Mouse (Mus musculus): ENCODE measurements around the gene Usp35. TPM values are rescaled to one million over a fixed set of nuclear protein-coding genes. Genes with fewer than 3 reads are reported as not detected.
A peak's percentile ranks its signal among the peaks of the same experiment; 100 is the strongest.

Gene Usp35
- polyA plus RNA-seq, 1 experiment from 2014 or later: 0.48 TPM

GRCm38 (mm10) chr7:97333113-97333898 is 1.5 kb upstream of the Usp35 start:
- Histone ChIP-seq H3K9me3 (ENCODE audit: control insufficient read depth) (no peaks in the 10 kb centered on the region), H3K9ac (ENCODE audit: low read depth, low read length) (0 out of 2 replicates have a peak overlapping the region, but pooled peaks have one; percentile 65), H3K4me2 (replicated peaks; ENCODE audit: low read depth) (peak overlapping the region; percentile 94)

GRCm38 (mm10) chr7:97332667-97333041 is 834 bp upstream of the Usp35 start:
- Histone ChIP-seq H3K9ac (ENCODE audit: low read depth, low read length) (peak overlapping the region; percentile 65), H3K4me2 (replicated peaks; ENCODE audit: low read depth) (peak overlapping the region; percentile 94), H3K4me3 (ENCODE audit: low read depth, low read length) (peak overlapping the region; percentile 88), H3K36me3 (ENCODE audit: control insufficient read depth, insufficient read depth) (no peaks in the 10 kb centered on the region), H3K9me3 (ENCODE audit: control insufficient read depth) (no peaks in the 10 kb centered on the region), H3K4me1 (replicated peaks; ENCODE audit: control insufficient read depth, insufficient read depth, low read length) (peaks cover 3% of the 10 kb centered on the region; the same call in 1 of the 2 replicates), H3K27ac (ENCODE audit: low read depth, low read length) (no peak overlapping the region), H3K27me3 (replicated peaks; ENCODE audit: control insufficient read depth, insufficient read depth, low read length) (no peaks in the 10 kb centered on the region)
- peak; percentile 39 for ATAC-seq
- no peak for TF ChIP-seq CTCF (IDR thresholded peaks at IDR 0.05; ENCODE audit: low read depth)
- 4% methylated on average over 9 of the region's 9 CpGs for WGBS

More at GRCm38 (mm10) chr7:97333113-97333898, 1.5 kb upstream of the Usp35 start:
- no peaks in the 10 kb centered on the region for H3K27me3 ChIP-seq (replicated peaks; ENCODE audit: control insufficient read depth, insufficient read depth, low read length)
- no peak overlapping the region for H3K4me3 ChIP-seq (ENCODE audit: low read depth, low read length)
- no peak for TF ChIP-seq CTCF (IDR thresholded peaks at IDR 0.05; ENCODE audit: low read depth)
- H3K27ac ChIP-seq (ENCODE audit: low read depth, low read length): no peak overlapping the region
- WGBS: 85% methylated on average over 6 of the region's 6 CpGs
- no peaks in the 10 kb centered on the region for H3K36me3 ChIP-seq (ENCODE audit: control insufficient read depth, insufficient read depth)
- peaks cover 3% of the 10 kb centered on the region; the same call in 1 of the 2 replicates for H3K4me1 ChIP-seq (replicated peaks; ENCODE audit: control insufficient read depth, insufficient read depth, low read length)
- no peak for ATAC-seq

DNA sequence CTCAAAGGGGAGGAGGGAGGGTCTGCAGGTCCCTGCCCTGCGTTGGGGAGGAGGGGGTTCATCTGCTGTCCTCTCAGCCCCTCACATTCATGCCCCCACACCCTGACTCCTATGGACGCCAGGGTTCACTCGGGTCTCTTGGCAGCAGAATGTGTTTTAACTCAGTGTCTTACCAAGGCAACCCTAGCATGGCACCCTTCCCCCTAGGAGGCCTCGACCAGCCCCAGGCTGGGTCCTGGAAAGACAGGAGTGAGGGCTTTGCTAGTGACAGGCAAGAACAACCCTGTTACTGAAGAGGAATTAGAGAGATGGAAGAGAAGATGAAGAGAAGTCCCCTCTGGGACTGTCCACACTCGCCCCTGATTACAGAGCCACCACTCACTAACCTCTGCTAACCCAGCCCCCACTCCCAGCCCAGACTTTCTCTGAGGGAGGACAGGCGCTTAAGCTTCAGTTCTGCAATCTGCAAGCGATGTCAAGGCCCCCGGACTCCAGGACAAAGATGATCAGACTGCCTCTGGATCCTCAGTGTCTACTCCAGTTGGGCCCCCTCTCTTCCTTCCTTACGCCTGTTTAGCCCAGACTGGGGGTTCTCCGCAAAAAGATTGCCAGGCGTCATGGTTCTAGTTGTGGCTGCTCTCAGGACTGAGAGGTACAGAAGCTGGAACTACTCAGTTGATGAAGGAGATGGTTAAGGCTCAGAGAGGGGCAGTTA is 732 bp downstream of the Usp35 start:
- H3K9me3 ChIP-seq (ENCODE audit: control insufficient read depth): no peaks in the 10 kb centered on the region
- H3K4me3 ChIP-seq (ENCODE audit: low read depth, low read length): peak overlapping the region; percentile 88
- peaks cover 5% of the 10 kb centered on the region; the same call in 1 of the 2 replicates for H3K27me3 ChIP-seq (replicated peaks; ENCODE audit: control insufficient read depth, insufficient read depth, low read length)
- H3K27ac ChIP-seq (ENCODE audit: low read depth, low read length): no peak overlapping the region
- peaks cover 3% of the 10 kb centered on the region; the same call in 1 of the 2 replicates for H3K4me1 ChIP-seq (replicated peaks; ENCODE audit: control insufficient read depth, insufficient read depth, low read length)
- 57% methylated on average over 11 of the region's 11 CpGs for WGBS
- no peak for ATAC-seq
- no peaks in the 10 kb centered on the region for H3K36me3 ChIP-seq (ENCODE audit: control insufficient read depth, insufficient read depth)
- peak overlapping the region; percentile 94 for H3K4me2 ChIP-seq (replicated peaks; ENCODE audit: low read depth)
- H3K9ac ChIP-seq (ENCODE audit: low read depth, low read length): peak overlapping the region; percentile 42; the same call in 1 of the 2 replicates
- TF ChIP-seq CTCF (IDR thresholded peaks at IDR 0.05; ENCODE audit: low read depth): no peak

- H3K27ac ChIP-seq (ENCODE audit: low read depth, low read length): no peak overlapping the region
- no peak overlapping the region for H3K4me3 ChIP-seq (ENCODE audit: low read depth, low read length)
- no peaks in the 10 kb centered on the region for H3K9me3 ChIP-seq (ENCODE audit: control insufficient read depth)
- H3K4me2 ChIP-seq (replicated peaks; ENCODE audit: low read depth): no peak overlapping the region
- no peak overlapping the region for H3K9ac ChIP-seq (ENCODE audit: low read depth, low read length)
- 85% methylated on average over 3 of the region's 3 CpGs for WGBS
- H3K4me1 ChIP-seq (replicated peaks; ENCODE audit: control insufficient read depth, insufficient read depth, low read length): peaks cover 3% of the 10 kb centered on the region; the same call in 1 of the 2 replicates
- no peak for ATAC-seq
- H3K36me3 ChIP-seq (ENCODE audit: control insufficient read depth, insufficient read depth): no peaks in the 10 kb centered on the region
- H3K27me3 ChIP-seq (replicated peaks; ENCODE audit: control insufficient read depth, insufficient read depth, low read length): peaks cover 19% of the 10 kb centered on the region
- no peak for TF ChIP-seq CTCF (IDR thresholded peaks at IDR 0.05; ENCODE audit: low read depth)
Measured at GRCm38 (mm10) chr7:97329676-97330075, 2.1 kb downstream of the Usp35 start.

GRCm38 (mm10) chr7:97328891-97329588 is 2.8 kb downstream of the Usp35 start:
- Histone ChIP-seq H3K27ac (ENCODE audit: low read depth, low read length) (no peak overlapping the region), H3K4me2 (replicated peaks; ENCODE audit: low read depth) (no peak overlapping the region), H3K4me1 (replicated peaks; ENCODE audit: control insufficient read depth, insufficient read depth, low read length) (peaks cover 3% of the 10 kb centered on the region; the same call in 1 of the 2 replicates), H3K9ac (ENCODE audit: low read depth, low read length) (no peak overlapping the region), H3K4me3 (ENCODE audit: low read depth, low read length) (no peak overlapping the region), H3K9me3 (ENCODE audit: control insufficient read depth) (no peaks in the 10 kb centered on the region), H3K36me3 (ENCODE audit: control insufficient read depth, insufficient read depth) (no peaks in the 10 kb centered on the region), H3K27me3 (replicated peaks; ENCODE audit: control insufficient read depth, insufficient read depth, low read length) (peaks cover 25% of the 10 kb centered on the region)
- 67% methylated on average over 13 of the region's 13 CpGs for WGBS
- no peak for ATAC-seq
- TF ChIP-seq CTCF (IDR thresholded peaks at IDR 0.05; ENCODE audit: low read depth): no peak

- 92% methylated on average over 4 of the region's 4 CpGs for WGBS
Measured at GRCm38 (mm10) chr7:97327376-97327775, 4.4 kb downstream of the Usp35 start.

More at GRCm38 (mm10) chr7:97327376-97327775, 4.4 kb downstream of the Usp35 start:
- H3K9me3 ChIP-seq (ENCODE audit: control insufficient read depth): no peaks in the 10 kb centered on the region
- no peak overlapping the region for H3K4me3 ChIP-seq (ENCODE audit: low read depth, low read length)
- no peak overlapping the region for H3K4me2 ChIP-seq (replicated peaks; ENCODE audit: low read depth)
- H3K36me3 ChIP-seq (ENCODE audit: control insufficient read depth, insufficient read depth): no peaks in the 10 kb centered on the region
- H3K9ac ChIP-seq (ENCODE audit: low read depth, low read length): no peak overlapping the region
- no peak for ATAC-seq
- H3K27me3 ChIP-seq (replicated peaks; ENCODE audit: control insufficient read depth, insufficient read depth, low read length): peaks cover 25% of the 10 kb centered on the region
- no peak for TF ChIP-seq CTCF (IDR thresholded peaks at IDR 0.05; ENCODE audit: low read depth)
- H3K27ac ChIP-seq (ENCODE audit: low read depth, low read length): no peak overlapping the region
- peaks cover 3% of the 10 kb centered on the region; the same call in 1 of the 2 replicates for H3K4me1 ChIP-seq (replicated peaks; ENCODE audit: control insufficient read depth, insufficient read depth, low read length)

Data from intestine, postnatal 0 days (tissue).